ENCODE assay signal across 31 mouse cellular contexts in genomic region chr3:58681831-58682230, GRCm38 (mm10). TPM values are rescaled to one million over a fixed set of nuclear protein-coding genes. Genes with fewer than 3 reads are reported as not detected.
DNase-seq lines count a peak whose midpoint lies in the region; ATAC-seq and TF ChIP-seq lines count a peak whose summit lies in the region.
"Had no signal": no experiment of that assay in that cellular context is flagged by ENCODE, and none has a peak within 500 bp of the region (broad histone marks: within the 10 kb centered on the region; RNA-seq: fewer than 3 reads in every experiment).

No protein-coding gene starts in this region.

- H3K9ac ChIP-seq in CH12.LX (ENCODE audit: insufficient read depth, low read depth), result peak overlapping the region; percentile 53; the same call in 1 of the 2 replicates
- H3K9ac ChIP-seq in liver, embryonic 16.5 days (ENCODE audit: low read depth, low read length), result no peak overlapping the region
- H3K9ac ChIP-seq: embryonic facial prominence, embryonic 13.5 days; hindbrain, embryonic 12.5 days; limb, embryonic 12.5 days had no signal

- peaks cover 22 to 92% of the 10 kb centered on the region in 2 experiments for H3K4me1 ChIP-seq in CH12.LX (ENCODE audit: control insufficient read depth in 1 of 2, insufficient read depth in 2 of 2)
- H3K4me1 ChIP-seq in liver, embryonic 16.5 days (ENCODE audit: control insufficient read depth, low read depth, low read length), result peaks cover 14% of the 10 kb centered on the region

- in situ Hi-C loops in CH12.LX (cut with MboI; ENCODE audit: low pct_ligation_motif_present, low pct_unique_long_range_greater_than_20kb, low sequenced_read_pairs), result loop anchor here (25.0 kb wide), 1 partner anchor 270 kb away; the partner anchor contains the start of gene Tsc22d2

- 40% methylated on average over 2 of the region's 2 CpGs for WGBS in liver, embryonic 16.5 days (ENCODE audit: insufficient replicate concordance)

- TF ChIP-seq CTCF in CH12.LX (conservative IDR thresholded peaks at IDR 0.05 in 1 of 2, IDR thresholded peaks at IDR 0.05 in 1 of 2; ENCODE audit: low read depth in 2 of 2, low read length in 2 of 2), result no peak

- peak overlapping the region; percentile 10; the same call in 1 of the 2 replicates for H3K27ac ChIP-seq in CH12.LX (ENCODE audit: insufficient read depth, low read depth)
- peak overlapping the region; percentile 48; the same call in 1 of the 2 replicates for H3K27ac ChIP-seq in liver, embryonic 16.5 days (ENCODE audit: low read length)
- H3K27ac ChIP-seq: embryonic facial prominence, embryonic 13.5 days; forebrain, embryonic 10.5 days; heart, embryonic 10.5 days; hindbrain, embryonic 12.5 days; hindbrain, postnatal 0 days; limb, embryonic 12.5 days; macrophage had no signal

- DNase-seq in adrenal gland, adult 2 months, result peak; percentile 52
- no peak for DNase-seq in adrenal gland, adult 8-10 months
- peak; percentile 54 for DNase-seq in kidney, adult 11 months
- no peak for DNase-seq in kidney, postnatal 14 days
- DNase-seq in CH12.LX (ENCODE audit: extremely low read depth), result no peak
- DNase-seq in ovary, postnatal 10 days (ENCODE audit: low spot score), result no peak
- DNase-seq: cerebellum, adult 18-20 months; cerebellum, postnatal 10 days; gastrocnemius, postnatal 10 days; heart, postnatal 36 days; kidney, adult 18-20 months; kidney, postnatal 10 days; lung, adult 2 months; lung, postnatal 10 days; midbrain, embryonic 14.5 days; right cerebral cortex, postnatal 25 days; spleen, adult 18-20 months; thymus, postnatal 14 days had no signal

- H3K9me3 ChIP-seq in CH12.LX (replicated peaks; ENCODE audit: low read length), result no peaks in the 10 kb centered on the region
- H3K9me3 ChIP-seq in liver, embryonic 16.5 days (replicated peaks; ENCODE audit: control insufficient read depth, low read length), result no peaks in the 10 kb centered on the region
- H3K9me3 ChIP-seq: embryonic facial prominence, embryonic 13.5 days; forebrain, embryonic 10.5 days; G1E; heart, embryonic 10.5 days; hindbrain, embryonic 12.5 days; limb, embryonic 12.5 days had no signal

- no peak for TF ChIP-seq EP300 in CH12.LX (IDR thresholded peaks at IDR 0.05; ENCODE audit: low read length)

- peaks cover 66 to 89% of the 10 kb centered on the region in 2 experiments for H3K36me3 ChIP-seq in CH12.LX (replicated peaks in 1 of 2; ENCODE audit: control insufficient read depth in 1 of 2, insufficient read depth in 1 of 2, low read length in 1 of 2)
- H3K36me3 ChIP-seq in liver, embryonic 16.5 days (ENCODE audit: control insufficient read depth, insufficient read depth), result no peaks in the 10 kb centered on the region
- H3K36me3 ChIP-seq: embryonic facial prominence, embryonic 13.5 days; forebrain, embryonic 10.5 days; heart, embryonic 10.5 days; hindbrain, embryonic 12.5 days; limb, embryonic 12.5 days had no signal

- no peak for ATAC-seq in liver, embryonic 16.5 days (ENCODE audit: low read depth)
- ATAC-seq: forebrain, embryonic 16.5 days; hindbrain, postnatal 0 days had no signal

- H3K4me3 ChIP-seq in CH12.LX (replicated peaks in 1 of 3; ENCODE audit: low read depth in 2 of 3, low read length in 2 of 3, poor library complexity in 1 of 3), result peak overlapping the region in 2 of 3 experiments; percentile 28 to 35
- no peak overlapping the region for H3K4me3 ChIP-seq in liver, embryonic 16.5 days (ENCODE audit: low read depth, low read length)
- H3K4me3 ChIP-seq: embryonic facial prominence, embryonic 13.5 days; forebrain, embryonic 10.5 days; heart, embryonic 10.5 days; hindbrain, embryonic 12.5 days; limb, embryonic 12.5 days had no signal

- no peak for TF ChIP-seq POLR2A in CH12.LX (IDR thresholded peaks at IDR 0.05; ENCODE audit: low read depth, low read length)

- dilution Hi-C loops in CH12.LX (cut with MboI; ENCODE audit: extremely low pct_ligation_motif_present, extremely low pct_unique_long_range_greater_than_20kb, low sequenced_read_pairs), result no loop called here

- peak overlapping the region; percentile 76 for H3K4me2 ChIP-seq in CH12.LX (ENCODE audit: insufficient read depth, low read depth, poor library complexity, severe bottlenecking)
- H3K4me2 ChIP-seq in liver, embryonic 16.5 days (ENCODE audit: low read depth, low read length), result peak overlapping the region; percentile 32
- H3K4me2 ChIP-seq: embryonic facial prominence, embryonic 13.5 days; hindbrain, embryonic 12.5 days; limb, embryonic 12.5 days had no signal

- H3K27me3 ChIP-seq in CH12.LX (replicated peaks), result no peaks in the 10 kb centered on the region
- H3K27me3 ChIP-seq in liver, embryonic 16.5 days (ENCODE audit: control insufficient read depth, insufficient read depth, low read depth, low read length), result no peaks in the 10 kb centered on the region
- H3K27me3 ChIP-seq: embryonic facial prominence, embryonic 13.5 days; hindbrain, embryonic 12.5 days; limb, embryonic 12.5 days had no signal

- no peak for TF ChIP-seq RAD21 in CH12.LX (IDR thresholded peaks at IDR 0.05; ENCODE audit: low read depth, low read length)

- H3K79me2 ChIP-seq in CH12.LX (replicated peaks; ENCODE audit: control insufficient read depth, extremely low read depth, insufficient read depth, poor library complexity, severe bottlenecking), result peaks cover 96% of the 10 kb centered on the region

TF ChIP-seq in CH12.LX, 34 proteins besides CTCF, POLR2A, EP300 and RAD21:
- no peak for TF ChIP-seq E2F4 (IDR thresholded peaks at IDR 0.05; ENCODE audit: insufficient replicate concordance, low read depth, low read length)
- TF ChIP-seq MYC (IDR thresholded peaks at IDR 0.05; ENCODE audit: low read depth, low read length), result no peak
- TF ChIP-seq UBTF (IDR thresholded peaks at IDR 0.05; ENCODE audit: low read depth, low read length), result no peak
- TF ChIP-seq IRF4 (IDR thresholded peaks at IDR 0.05; ENCODE audit: low read depth, low read length), result 0 out of 2 replicates have a peak, but pooled peaks have one; percentile 33

RNA-seq across cellular contexts. Expression of gene Siah2, which starts 10.4 kb away (rescaled TPM):
- total RNA-seq in adrenal gland, adult 2 months (2021), result 10 to 100 TPM; 14.4 to 28.6 TPM
- polyA plus RNA-seq in adrenal gland, adult 2 months (2012; rRNA removed), result 36.0 and 52.3 TPM in 2 replicates
- 10 to 100 TPM; 14.2 to 23.9 (median 15.3) TPM for total RNA-seq in adrenal gland, adult 8-10 months (2022)
- total RNA-seq in CH12.LX (2012; rRNA removed), result 125 and 140 TPM in 2 replicates
- 119 and 142 TPM in 2 replicates for total RNA-seq in CH12.LX (2014; rRNA removed)
- 99.0 and 104 TPM in 2 replicates for polyA plus RNA-seq in CH12.LX (2012; ENCODE audit: insufficient read length, low read depth)
- polyA plus RNA-seq in liver, embryonic 16.5 days (2015; fragmentation: Nextera tagmentation; extraction: Ambion mirVana), result 2.5 and 3.4 TPM in 2 replicates

RNA-seq across cellular contexts. Expression of gene Erich6, which starts 44.8 kb away (rescaled TPM):
- under 1 TPM; 0.12 to 0.21 TPM for total RNA-seq in adrenal gland, adult 2 months (2021)
- not detected in 2 replicates for polyA plus RNA-seq in adrenal gland, adult 2 months (2012; rRNA removed)
- total RNA-seq in adrenal gland, adult 8-10 months (2022), result under 1 TPM in 3 of 4 experiments, not detected in 1; 0.13 to 0.31 (median 0.25) TPM
- total RNA-seq in CH12.LX (2012; rRNA removed) (not detected in 2 replicates), CH12.LX (2014; rRNA removed) (not detected in 2 replicates)
- polyA plus RNA-seq in CH12.LX (2012; ENCODE audit: insufficient read length, low read depth), result 0.11 TPM in 1 of 2 replicates, not detected in the other
- polyA plus RNA-seq in liver, embryonic 16.5 days (2015; fragmentation: Nextera tagmentation; extraction: Ambion mirVana), result not detected in 2 replicates
- total RNA-seq: common myeloid progenitor, adult 5-6 weeks; G1E; granulocyte monocyte progenitor cell, adult 5-6 weeks; heart, postnatal 36 days; hindbrain, postnatal 0 days; monocyte, adult 5-6 weeks had no signal
- polyA plus RNA-seq: forebrain, embryonic 10.5 days; forebrain, embryonic 16.5 days; G1E; macrophage had no signal

Comparison
In these comparisons a context has a peak if more than half of its experiments do, and no peak if none do; other contexts are left out.
1. DNase-seq: peak in adrenal gland, adult 2 months (single experiment) and kidney, adult 11 months (single experiment); none in adrenal gland, adult 8-10 months (single experiment), kidney, postnatal 14 days (single experiment), CH12.LX (single experiment) and ovary, postnatal 10 days (single experiment).
2. RNA of gene Siah2, which starts 10.4 kb away (total RNA-seq): 119 to 142 TPM in CH12.LX; 14.4 to 28.6 TPM in adrenal gland, adult 2 months and 14.2 to 23.9 TPM in adrenal gland, adult 8-10 months; every median in the first group is over 4 times any median in the second.